Mouse (Mus musculus): Measurements from ENCODE around the gene Colec11. TPM values are rescaled to one million over a fixed set of nuclear protein-coding genes. Genes with fewer than 3 reads are reported as not detected.

Colec11 gene
- under 1 TPM in 1 of 2 experiments, not detected in 1; 0.45 TPM for total RNA-seq (2023)

DNA sequence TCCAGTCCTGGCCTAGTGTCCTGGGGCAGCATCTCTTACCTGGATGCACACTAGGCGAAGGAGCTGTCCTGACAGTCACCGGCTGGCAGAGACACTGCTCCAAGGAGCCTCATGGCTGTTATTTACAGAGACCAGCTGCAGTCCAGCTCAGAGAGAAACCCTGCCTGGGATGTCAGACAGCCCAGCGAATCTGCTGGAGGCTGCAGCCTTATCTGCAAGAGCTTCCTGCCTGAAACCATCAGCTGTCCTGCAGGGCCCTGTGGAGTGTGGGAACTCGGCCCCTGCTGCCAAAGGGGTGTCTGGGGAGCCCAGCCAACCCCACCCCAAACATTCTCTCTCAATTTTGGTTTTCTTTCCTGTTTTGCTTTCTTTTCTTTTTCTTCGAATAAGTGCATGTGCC, at the start of gene Colec11:
Colec11 (minus strand) TSS at position 183 of the 400 bp plus-strand sequence.

DNA sequence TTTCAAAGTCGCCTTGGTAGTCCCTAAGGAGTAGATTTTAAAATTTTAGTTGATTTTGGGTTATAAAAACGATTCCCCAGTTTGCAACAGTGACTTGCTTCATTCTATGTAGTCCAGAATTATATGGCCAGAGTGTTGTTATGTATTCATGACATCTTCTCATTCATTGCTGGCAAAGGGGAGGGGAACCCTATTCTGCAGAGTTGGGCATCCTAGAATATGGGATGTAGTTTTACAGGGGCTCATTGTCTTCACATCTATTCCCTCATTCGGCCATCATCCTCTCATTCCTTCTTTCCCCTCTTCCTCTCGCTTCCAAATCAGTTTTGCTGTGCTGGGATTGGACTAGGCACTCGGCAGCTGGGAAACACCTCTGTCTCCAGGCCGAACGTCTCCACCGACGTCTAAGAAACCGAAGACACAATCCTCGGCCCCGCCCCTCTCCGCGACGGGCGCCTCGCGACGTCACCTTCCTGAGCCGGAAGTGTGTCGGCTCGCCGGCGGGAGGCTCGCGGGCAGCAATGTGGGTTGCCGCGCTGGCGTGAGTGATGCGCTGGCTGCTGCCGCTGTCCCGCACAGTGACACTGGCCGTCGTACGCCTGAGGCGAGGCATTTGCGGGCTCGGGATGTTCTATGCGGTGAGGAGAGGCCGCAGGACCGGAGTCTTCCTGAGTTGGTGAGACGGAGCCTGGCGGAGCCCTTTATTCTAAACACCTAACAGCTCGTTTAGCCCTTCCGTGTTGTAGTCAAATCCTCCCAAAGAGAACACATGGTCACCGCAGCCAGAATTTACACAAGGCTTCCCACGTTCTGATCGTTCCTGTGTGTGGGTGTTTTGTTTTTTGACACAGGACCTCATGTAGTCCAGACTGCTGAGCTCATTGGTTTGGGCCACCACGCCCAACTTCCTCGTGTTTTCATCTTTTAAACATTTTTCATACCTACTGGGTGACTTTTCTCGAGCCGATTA, 26.2 kb upstream of the Colec11 start, which contains the start of gene Rnaseh1:
Rnaseh1 (plus strand) TSS at position 462 of the 970 bp plus-strand sequence.

DNA sequence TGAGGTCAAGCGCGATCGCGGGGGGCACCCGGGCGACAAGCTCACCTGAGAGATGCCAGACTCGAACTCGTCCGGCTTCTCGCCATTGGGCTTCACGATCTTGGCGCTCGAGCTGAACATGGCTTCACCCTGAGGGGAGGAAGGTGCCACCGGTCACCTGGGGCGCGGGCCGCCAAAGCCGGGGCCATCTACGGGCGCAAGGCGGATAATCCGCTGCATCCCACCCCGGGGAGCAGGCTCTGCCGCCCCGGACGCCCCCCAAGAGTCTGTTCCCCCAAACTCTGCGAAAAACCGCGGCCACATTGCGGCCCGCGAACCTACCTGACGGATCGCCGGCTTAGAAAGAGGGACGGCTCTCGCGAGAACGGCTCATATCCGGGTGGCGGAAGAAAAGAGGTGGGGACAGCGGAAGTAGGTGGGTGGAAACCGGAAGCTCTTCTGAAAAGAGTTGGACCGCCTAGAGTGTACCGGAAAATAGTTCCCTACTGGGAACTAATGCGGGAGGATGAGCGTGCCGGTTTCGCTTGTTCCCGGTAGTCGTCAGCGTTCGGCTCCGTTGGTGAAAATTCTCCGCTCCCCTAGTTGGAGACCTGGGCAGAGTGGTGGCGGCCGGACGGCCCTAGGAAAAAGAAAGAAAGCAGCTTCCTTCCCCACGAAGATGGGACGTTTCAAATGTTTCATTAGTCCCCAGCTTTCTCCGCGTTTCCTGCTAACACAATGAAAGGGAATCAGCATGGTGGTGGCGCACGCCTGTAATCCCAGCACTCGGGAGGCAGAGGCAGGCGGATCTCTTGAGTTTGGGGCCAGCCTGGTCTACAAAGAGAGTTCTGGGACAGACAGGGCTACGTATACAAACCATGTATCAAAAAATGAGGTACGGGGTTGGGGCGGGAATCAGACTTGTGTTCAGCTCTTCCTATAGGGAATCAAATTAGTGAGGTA, 12.6 kb upstream of the Colec11 start, which contains the start of gene Rps7:
Rps7 (minus strand) TSS at position 419 of the 942 bp plus-strand sequence.

DNA sequence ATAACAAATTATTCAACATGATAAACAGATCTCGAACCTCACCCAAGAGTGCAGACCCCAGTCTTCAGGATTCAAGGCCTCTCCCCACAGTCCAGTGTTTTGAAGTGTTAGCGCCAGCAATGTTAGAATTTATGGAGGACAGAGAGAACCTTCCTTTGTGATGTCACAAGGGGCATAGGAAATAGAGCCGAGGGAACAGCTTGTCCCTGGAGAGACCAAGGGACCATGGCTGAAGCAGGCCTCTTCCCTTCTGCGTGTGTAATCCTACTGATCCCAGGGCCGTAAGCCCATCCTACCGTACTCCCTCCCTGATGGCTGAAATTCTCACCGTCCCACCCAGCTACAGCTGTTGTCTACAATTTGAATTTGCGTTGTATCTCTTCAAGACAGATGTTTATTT, 40.8 kb downstream of the Colec11 start, which contains the start of gene Allc:
Allc (minus strand) TSS at position 101 of the 400 bp plus-strand sequence.

DNA sequence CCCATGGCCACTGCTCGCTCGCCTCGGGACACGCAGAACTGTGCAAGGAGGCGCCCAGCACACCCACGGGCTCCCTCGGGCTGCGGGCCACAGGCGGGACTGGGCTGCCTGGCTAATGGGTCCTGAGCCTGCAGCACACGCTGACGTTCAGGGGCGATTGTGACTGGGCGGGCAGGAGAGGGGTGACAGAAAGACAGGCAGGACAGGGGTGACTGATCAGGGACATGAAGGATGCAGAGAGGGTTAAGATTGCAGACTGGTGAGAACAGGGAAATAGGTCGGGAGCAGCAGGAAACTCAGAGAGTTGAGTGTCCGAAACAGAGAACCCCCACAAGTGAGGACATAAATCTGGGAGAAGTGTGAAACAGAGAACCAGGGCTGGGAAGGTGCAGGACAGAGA, 70.9 kb downstream of the Colec11 start, which contains the start of gene Dcdc2c:
Dcdc2c (minus strand) TSS at position 101 of the 400 bp plus-strand sequence.

Other genes starting within 250 kb of the Colec11 start
- gene Dcdc2c, start 71.0 kb downstream of the Colec11 start, total RNA-seq (2023), result under 1 TPM; 0.34 to 0.36 TPM
- not detected for gene Allc, start 40.9 kb downstream of the Colec11 start, total RNA-seq (2023)
- gene Rps7, start 12.6 kb upstream of the Colec11 start, total RNA-seq (2023), result 100 to 1,000 TPM; 515 to 595 TPM
- 10 to 100 TPM; 16.8 to 19.8 TPM for gene Rnaseh1, start 26.2 kb upstream of the Colec11 start, total RNA-seq (2023)
- gene Adi1, start 51.9 kb upstream of the Colec11 start, total RNA-seq (2023), result 10 to 100 TPM; 16.5 to 17.7 TPM
- gene Trappc12, start 127.1 kb upstream of the Colec11 start, total RNA-seq (2023), result 10 to 100 TPM; 38.5 to 39.1 TPM
- 10 to 100 TPM; 20.8 to 37.2 TPM for gene Eipr1, start 128.4 kb upstream of the Colec11 start, total RNA-seq (2023)

Measured in monocyte, adult 59 days (primary cell).